Mouse (Mus musculus): ENCODE data around the gene Slc38a6.

DNA sequence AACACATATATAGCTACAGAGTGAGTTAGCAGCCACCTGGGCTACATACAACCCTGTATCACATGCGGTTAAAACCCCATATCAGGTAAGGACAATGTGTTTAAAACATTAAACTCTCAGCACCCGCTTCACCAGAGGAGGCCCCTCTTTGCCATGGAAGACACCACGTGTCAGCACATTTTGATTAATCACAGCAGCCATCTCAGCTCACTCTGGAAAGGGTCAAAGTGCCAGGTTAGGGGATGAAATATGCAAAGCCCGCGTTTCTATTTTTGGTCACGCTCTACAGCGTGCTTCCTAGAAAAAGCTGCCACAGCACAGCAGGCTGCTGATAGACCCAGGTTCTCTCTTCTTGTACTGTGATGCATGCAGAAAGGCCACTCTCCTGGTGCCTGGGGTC, 94.9 kb downstream of the Slc38a6 start:
- TF ChIP-seq EP300 (IDR thresholded peaks at IDR 0.05; ENCODE audit: low read depth) = no peak
- no peak for TF ChIP-seq CTCF (IDR thresholded peaks at IDR 0.05; ENCODE audit: low read depth)

Data from heart, postnatal 0 days (tissue).